Mouse (Mus musculus): ENCODE data around the gene Acot11.
A peak's percentile ranks its signal among the peaks of the same experiment; 100 is the strongest.

GRCm38 (mm10) chr4:106799772-106800336 is 4.9 kb downstream of the Acot11 start:
- peak; percentile 83 for TF ChIP-seq CTCF (IDR thresholded peaks at IDR 0.05; ENCODE audit: low read depth, low read length)
- no peak for TF ChIP-seq POLR2A (IDR thresholded peaks at IDR 0.05; ENCODE audit: extremely low read depth, insufficient read depth, low read length)

All from liver, adult 2 months (tissue).